Mouse (Mus musculus) cerebellum, adult 11-12 months (tissue): ENCODE data around the gene Ikbip.

ENCODE experiments used
- DNase-seq: peaks from one replicate; pipeline ENCODE4 v3.0.0; 2022

The Ikbip gene

GRCm38 (mm10) chr10:91082550-91083392, at the start of gene Ikbip, which contains the start of gene Apaf1:
Gene Ikbip (plus strand): TSS chr10:91082940.
Gene Apaf1 (minus strand): TSS chr10:91082770.
- DNase-seq = peak; percentile 99

DNA sequence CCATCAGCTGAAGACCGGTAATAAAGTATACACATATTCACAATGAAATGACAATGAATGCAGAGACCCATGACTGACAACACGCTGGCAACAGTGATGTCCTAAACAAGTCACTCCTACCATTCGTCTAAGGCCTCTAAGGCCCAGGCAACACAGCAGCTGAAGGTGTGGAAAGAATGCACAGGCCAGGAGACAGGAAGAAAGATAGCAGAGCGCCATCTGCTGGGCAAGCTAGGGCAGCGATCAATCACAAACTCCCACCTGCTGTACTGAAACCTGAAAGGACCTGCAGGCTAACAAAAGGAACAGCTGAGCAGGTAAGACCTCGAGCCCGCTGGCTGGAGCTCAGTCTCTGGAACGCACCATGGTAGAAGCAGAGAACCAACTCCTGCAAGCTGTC, 48.8 kb upstream of the Ikbip start:
- peak; percentile 66 for DNase-seq

GRCm38 (mm10) chr10:91049696-91050095, 33.0 kb upstream of the Ikbip start:
- DNase-seq = peak; percentile 28

GRCm38 (mm10) chr10:91051156-91051555, 31.6 kb upstream of the Ikbip start:
- DNase-seq = no peak

- DNase-seq = no peak
Measured at GRCm38 (mm10) chr10:91052734-91053133, 30.0 kb upstream of the Ikbip start.

DNA sequence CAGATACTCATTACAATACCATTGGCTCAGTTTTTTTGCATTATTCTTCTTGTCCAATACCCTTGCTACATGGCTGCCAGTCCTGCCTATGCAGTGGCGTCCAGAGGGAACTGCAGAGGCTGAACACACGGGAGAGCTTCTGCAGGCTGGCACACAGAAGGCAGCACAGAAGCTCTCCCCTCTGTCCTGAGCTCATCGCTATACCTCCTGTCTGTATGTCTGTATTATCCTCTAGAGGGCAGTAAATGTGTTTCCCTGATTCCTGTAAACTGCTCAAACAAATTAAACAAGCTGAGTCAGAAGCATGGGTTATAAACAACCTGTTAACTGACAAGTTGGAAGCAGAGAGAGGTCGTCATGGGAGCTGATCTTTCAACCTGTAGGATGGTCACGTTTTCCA, 22.0 kb upstream of the Ikbip start:
- DNase-seq = no peak

DNA sequence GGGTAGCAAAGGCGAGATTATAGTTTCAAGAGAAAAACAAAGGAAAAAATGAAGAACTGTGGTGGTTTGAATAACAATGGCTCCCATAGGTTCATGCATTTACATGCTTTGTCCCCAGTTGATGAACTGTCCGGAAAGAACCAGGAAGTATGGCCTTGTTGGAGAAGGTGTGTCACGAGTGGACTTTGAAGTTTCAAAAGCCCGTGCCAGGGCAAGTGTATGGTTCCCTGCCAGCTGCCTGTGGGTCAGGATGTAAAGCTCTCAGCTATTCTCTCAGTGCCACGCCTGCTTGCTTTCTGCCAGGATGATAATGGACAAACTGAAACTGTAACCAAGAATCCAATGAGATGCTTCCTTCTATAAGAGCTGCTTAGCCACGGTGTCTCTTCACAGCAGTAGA, 20.4 kb upstream of the Ikbip start:
- DNase-seq = no peak

- DNase-seq = no peak
Measured at GRCm38 (mm10) chr10:91071768-91072167, 11.0 kb upstream of the Ikbip start.

- no peak for DNase-seq
Measured at GRCm38 (mm10) chr10:91073345-91073744, 9.4 kb upstream of the Ikbip start.

DNA sequence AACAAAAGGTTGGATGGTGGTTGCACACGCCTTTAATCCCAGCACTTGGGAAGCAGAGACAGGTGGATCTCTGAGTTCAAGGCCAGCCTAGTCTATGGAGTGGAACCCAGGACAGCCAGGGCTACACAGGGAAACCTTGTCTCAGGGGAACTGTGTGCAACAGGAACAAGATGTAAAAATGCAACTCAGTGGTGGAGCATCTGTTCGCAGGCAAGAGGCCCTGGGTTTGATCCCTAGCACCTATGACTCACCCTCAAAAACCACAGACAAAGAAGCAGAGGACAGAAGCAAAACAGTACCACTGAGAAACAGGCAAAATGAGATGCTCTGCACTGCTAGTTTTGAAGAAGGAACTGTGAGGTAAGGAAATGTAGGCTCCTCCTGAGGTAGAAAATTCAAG, 6.1 kb upstream of the Ikbip start:
- DNase-seq = no peak

DNA sequence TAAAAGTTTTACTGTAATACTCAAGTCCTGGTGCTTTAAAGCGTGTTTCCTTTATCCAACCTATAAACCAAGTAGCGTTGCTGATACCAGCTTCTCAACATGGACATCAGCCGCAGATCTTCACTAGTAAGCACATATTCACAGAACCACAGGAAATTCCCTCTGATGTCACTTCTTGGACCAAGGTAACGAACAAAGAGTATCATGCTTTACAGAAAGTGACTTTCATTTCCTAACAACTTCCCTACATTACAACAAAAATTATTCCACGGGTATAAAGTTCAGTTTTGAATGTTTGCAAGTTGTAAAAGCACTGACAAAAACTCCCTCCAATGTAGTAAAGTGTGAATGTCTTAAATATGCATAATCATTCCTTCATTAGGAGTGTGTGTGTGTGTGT, 2.2 kb upstream of the Ikbip start:
- DNase-seq = no peak

DNA sequence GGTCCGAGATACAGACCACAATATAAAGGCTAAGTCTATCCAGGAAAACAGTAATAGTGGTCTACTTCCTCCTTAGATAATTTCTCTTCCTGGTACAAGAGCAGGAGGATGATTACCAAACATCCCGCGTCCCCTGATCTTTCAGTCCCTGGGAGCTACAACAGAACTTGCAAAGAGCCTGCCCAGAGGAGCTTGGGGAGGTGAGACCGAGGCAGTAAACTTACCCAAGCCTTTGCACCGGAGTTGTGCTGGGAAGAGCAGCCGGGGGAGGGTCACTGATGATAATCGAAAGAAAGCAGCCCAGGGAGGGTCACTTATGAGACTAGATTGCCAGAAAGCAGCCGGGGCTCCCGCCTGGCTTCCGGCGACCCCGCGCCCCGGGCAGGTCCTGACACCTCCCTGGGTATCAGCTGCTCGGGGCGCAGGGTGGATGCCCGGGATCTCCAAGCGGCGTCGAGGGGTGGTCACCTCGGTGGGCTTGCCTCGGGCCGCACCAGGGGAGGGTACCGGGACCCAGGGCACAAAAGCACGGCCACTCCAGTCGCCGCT, 707 bp upstream of the Ikbip start:
- DNase-seq = no peak

DNA sequence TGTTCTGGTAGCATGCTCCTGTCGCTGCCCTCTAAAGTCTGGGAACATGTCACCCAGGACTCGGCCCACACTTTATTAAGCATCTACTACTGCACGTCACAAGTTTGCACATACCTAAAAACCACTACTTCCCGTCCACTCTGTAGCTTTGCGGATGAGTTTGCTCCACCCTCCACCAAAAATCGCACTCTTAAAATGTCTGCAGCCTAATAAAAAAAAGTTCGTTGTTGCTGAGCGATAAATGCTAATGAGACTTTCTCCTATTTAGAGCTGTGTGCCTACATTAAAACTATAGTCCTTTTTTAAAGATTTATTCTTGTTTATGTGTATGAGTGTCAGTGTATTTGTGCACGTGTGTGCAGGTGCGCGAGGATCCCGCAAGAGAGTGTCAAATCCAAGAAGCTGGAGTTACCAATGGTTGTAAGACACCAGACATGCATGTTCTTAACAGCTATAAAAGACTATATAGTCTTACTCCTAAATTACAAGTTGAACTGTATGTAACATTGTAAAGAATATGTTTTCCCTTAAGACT, 720 bp downstream of the Ikbip start:
- no peak for DNase-seq

DNA sequence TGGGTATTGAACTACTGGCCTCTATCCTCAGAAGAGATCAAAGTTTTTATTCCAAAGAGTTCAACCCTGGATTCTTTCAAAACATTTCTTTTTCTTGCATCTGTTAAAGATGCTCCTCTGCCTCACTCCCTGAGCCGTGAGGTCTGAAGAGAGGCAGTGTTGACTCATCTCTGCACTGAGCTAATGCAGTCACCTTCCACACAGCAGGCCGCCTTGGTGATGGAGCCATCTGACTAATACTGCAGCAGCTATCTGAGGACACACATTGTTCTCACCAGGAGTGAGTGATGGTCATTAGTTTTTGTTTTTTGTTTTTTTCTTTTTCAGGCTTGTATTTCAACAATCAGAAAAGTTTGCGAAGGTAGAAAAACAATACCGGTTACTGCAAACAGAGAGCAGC, 10.1 kb downstream of the Ikbip start:
- DNase-seq = no peak

GRCm38 (mm10) chr10:91094251-91095104, 11.7 kb downstream of the Ikbip start:
- no peak for DNase-seq

DNA sequence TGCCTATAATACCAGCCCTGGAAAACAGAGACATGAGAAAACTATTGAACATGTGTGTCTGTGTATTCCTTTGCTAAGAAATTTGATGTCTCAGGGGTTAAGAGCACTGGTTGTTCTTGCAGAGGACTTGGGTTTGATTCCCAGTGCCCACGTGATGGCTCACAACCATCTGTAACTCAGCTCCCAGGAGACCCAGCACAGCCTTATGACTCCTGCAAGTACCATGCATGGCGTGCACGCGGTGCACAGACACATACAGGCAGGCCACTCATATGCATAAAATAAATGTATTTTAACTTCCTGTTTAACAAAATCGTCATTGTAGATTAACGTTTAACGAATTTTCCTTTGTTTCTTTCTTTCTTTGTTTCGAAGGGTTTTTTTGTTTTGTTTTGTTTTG, 15.3 kb downstream of the Ikbip start:
- DNase-seq = no peak

DNA sequence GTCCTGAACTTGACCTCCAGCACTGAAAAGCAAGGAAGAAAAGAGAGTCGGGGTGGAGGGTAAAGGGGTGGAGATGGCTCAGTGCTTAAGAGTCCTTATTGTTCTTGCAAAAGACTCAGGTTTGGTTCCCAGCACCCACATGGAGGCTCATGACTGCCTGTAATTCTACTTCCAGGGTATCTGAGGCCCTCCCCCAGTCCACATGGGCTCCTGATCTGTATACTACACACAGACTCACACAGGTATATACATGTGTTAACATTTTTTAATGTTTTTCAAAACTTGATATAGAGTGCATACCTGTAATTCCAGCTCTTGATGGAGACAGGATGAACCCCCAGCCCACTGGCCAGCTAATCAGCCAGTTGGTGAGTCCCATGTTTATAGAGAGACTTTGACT, 17.4 kb downstream of the Ikbip start:
- no peak for DNase-seq

- no peak for DNase-seq
Measured at GRCm38 (mm10) chr10:91101936-91102335, 19.2 kb downstream of the Ikbip start.

GRCm38 (mm10) chr10:91102799-91103590, 20.3 kb downstream of the Ikbip start:
- no peak for DNase-seq

DNA sequence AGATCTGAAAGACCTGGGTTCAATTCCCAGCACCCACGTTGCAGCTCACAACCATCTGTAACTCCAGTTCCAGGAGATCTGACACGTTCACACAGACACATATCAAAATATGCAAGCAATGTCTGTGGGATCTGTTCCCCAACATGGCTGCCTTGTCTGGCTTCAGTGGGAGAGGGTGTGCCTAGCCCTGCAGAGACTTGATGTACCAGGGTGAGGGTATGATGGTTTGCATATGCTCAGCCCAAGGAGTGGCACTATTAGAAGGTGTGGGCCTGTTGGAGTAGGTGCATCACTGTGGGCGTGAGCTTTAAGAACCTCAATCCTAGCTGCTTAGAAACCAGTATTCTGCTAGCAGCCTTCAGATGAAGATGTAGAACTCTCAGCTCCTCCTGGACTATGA, 23.2 kb downstream of the Ikbip start:
- DNase-seq = no peak

- DNase-seq = no peak
Measured at GRCm38 (mm10) chr10:91109841-91110240, 27.1 kb downstream of the Ikbip start.

- no peak for DNase-seq
Measured at GRCm38 (mm10) chr10:91116958-91117357, 34.2 kb downstream of the Ikbip start.

DNA sequence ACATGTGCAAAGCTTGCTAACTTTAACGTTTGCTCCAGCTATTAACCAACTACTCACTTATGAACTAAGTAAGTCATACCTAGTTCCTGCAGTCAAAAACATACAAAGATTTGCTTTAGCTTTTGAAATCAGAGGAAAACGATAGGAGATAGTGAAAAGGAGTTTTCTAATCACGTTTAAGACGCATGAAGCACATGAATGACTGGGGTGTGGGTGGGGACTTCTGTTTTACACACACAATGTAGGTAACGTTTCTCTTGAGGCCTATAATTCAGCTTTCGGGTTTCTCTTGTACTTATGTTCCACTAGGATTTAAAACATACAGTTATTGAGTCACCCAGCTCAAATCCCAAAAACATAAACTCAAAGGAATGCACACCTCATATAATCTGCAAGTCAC, 39.9 kb downstream of the Ikbip start:
- DNase-seq = no peak
